Mouse (Mus musculus) left cerebral cortex, adult 6 months (tissue): Measurements from ENCODE around the gene Cfi. TPM values are rescaled to one million over a fixed set of nuclear protein-coding genes. Genes with fewer than 3 reads are reported as not detected.

ENCODE experiments used
- long read RNA-seq, 2 experiments: library from polyadenylated mRNA; unstranded; transcript quantifications; one replicate each; pipeline ENCODE4 v2.0.0; 2019 to 2020
- polyA plus RNA-seq: library from polyadenylated mRNA; unstranded; fragments of <200 nt; fragmentation: Nextera tagmentation; gene quantifications from 2 replicates; pipeline ENCODE4 v1.2.3, GENCODE M21; 2021

Cfi gene
- polyA plus RNA-seq, result not detected in 2 replicates
- long read RNA-seq, experiment 1, result 0 reads
- long read RNA-seq, experiment 2, partial matches to known transcripts, result 0 of 1 reads
- long read RNA-seq, experiment 2, other reads (novel, unspliced or antisense), result 1 of 1 reads

DNA sequence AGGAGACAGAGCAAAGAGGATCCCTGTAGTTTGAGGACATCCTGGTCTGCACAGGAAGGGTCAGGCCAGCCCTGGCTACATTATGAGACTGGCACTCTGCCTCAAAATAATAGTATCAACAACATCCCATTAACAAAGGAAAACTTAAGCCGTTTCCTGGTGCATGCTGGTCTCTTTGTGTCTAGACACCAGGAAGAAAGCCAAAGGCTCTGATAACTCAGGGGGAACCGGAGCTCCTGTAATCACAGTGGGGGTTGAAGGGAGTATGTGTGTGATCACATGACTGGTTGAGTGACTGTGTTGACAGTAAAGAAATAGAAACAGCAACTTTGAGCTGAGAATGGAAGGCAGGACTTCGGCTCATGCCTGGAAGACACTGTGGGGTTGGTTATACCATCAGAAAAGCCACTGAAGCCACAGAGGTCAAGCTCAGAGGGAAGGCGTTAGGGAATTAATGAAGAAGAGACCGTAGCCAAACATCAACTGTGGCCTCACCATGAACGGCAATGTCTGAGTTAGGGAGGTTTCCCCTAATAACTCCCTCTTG, at the start of gene Cfi:
TSS of gene Cfi (plus strand) at position 497 of the 547 bp plus-strand sequence.

GRCm38 (mm10) chr3:129803765-129804164, 31.9 kb upstream of the Cfi start, which contains the start of gene Lrit3:
Lrit3 (minus strand) TSS chr3:129804030.

GRCm38 (mm10) chr3:129822206-129822775, 13.4 kb upstream of the Cfi start, which contains the start of gene Rrh:
Rrh (minus strand) TSS chr3:129822587.

GRCm38 (mm10) chr3:129831035-129831568, 4.6 kb upstream of the Cfi start, which contains the start of gene Gar1:
Gar1 (minus strand) TSS chr3:129831396.

DNA sequence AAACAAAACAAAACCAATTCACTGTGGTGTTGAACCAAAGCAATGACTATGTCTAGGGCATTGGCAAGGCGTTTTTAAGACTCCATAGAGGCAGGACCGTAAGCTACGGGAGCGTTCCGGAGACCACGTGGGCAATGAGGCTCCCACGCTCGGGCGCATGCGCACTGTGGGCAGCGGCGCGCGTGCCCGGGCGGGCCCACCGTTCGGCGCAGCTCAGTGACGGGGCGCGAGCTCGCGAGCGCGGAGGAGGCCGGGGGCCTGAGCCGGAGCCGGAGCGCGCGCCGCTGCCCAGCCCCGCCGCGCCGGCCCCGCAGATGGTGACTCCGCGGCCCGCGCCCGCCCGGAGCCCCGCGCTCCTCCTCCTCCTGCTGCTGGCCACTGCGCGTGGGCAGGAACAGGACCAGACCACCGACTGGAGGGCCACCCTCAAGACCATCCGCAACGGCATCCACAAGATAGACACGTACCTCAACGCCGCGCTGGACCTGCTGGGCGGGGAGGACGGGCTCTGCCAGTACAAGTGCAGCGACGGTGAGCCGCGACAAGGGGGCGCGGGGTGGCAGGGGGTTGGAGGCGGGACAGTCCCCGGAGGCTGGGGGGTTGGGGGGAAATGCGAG, 42.8 kb downstream of the Cfi start, which contains the start of gene Pla2g12a:
TSS of gene Pla2g12a (plus strand) at position 202 of the 617 bp plus-strand sequence.

GRCm38 (mm10) chr3:129901271-129901809, 65.7 kb downstream of the Cfi start, which contains the start of gene Casp6:
Casp6 (plus strand) TSS chr3:129901425.

Other genes starting within 250 kb of the Cfi start
- gene Egf, start 80.6 kb upstream of the Cfi start, polyA plus RNA-seq, result 0.32 and 0.43 TPM in 2 replicates
- gene Lrit3, start 31.9 kb upstream of the Cfi start, polyA plus RNA-seq, result not detected in 2 replicates
- not detected in 2 replicates for gene Rrh, start 13.3 kb upstream of the Cfi start, polyA plus RNA-seq
- gene Gar1, start 4.5 kb upstream of the Cfi start, polyA plus RNA-seq, result 6.9 and 15.4 TPM in 2 replicates
- gene Pla2g12a, start 42.7 kb downstream of the Cfi start, polyA plus RNA-seq, result 10.7 and 43.3 TPM in 2 replicates
- 6.3 and 7.0 TPM in 2 replicates for gene Casp6, start 65.5 kb downstream of the Cfi start, polyA plus RNA-seq
- 3.7 and 4.3 TPM in 2 replicates for gene Mcub, start 134.3 kb downstream of the Cfi start, polyA plus RNA-seq
- gene Sec24b, start 225.7 kb downstream of the Cfi start, polyA plus RNA-seq, result 18.0 and 32.0 TPM in 2 replicates